Mouse (Mus musculus): ENCODE measurements around the gene Lgals12. TPM values are rescaled to one million over a fixed set of nuclear protein-coding genes. Genes with fewer than 3 reads are reported as not detected.

Lgals12 gene
- total RNA-seq (2012; rRNA removed): not detected in 2 replicates
- total RNA-seq (2014; rRNA removed): not detected in 2 replicates
- polyA plus RNA-seq (2012; ENCODE audit: insufficient read length, low read depth): not detected in 2 replicates

DNA sequence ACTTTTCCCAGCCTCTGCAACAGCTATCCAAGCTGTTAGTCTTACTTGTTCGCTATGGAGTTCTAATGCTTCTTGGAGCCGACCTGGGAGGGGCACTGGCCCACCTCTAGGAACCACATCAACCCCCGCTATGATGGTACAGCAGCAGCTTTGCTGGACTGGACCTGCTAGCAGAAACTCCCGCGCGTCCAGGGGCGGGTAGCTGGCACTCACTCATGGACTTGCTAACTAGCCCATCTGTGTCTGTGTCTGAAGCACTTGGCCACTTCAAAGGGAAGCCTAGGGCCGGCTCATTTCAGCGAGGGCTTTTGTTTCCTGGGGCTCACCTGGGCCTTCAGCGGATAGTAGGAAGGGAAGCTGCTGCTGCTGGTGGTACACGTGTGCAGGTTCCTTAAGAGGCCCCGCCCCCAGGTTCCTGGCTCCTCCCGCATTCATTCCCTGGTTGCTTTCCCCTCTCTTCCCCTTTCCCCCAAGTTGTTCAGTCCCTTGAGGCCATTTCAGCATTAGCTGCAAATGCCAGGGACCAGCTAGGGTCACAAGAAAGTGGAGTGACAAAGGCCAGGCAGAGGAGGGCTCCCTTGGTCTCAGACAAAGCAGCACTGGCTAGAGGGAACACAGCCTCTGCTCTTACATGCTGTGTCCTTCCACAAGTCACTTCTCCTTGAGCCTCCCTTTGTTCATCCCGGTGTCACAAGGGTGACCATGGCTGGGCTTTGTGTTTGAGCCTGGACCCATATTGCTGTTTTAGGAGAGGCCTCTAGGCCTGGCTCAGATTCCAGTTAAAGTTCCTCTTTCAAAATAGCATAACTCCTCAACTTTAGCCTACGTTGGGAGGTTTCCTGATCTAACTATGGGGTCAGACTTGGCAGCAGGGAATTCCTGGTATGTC lies at the start of gene Lgals12:
TSS of gene Lgals12 (minus strand) at position 393 of the 889 bp plus-strand sequence.
- dilution Hi-C loops (cut with MboI; ENCODE audit: extremely low pct_ligation_motif_present, extremely low pct_unique_long_range_greater_than_20kb, low sequenced_read_pairs): no loop called here
- H3K4me1 ChIP-seq (ENCODE audit: control insufficient read depth in 1 of 2, insufficient read depth in 2 of 2): no peaks in the 10 kb centered on the region
- H3K4me3 ChIP-seq (replicated peaks in 1 of 3; ENCODE audit: low read depth in 2 of 3, low read length in 2 of 3, poor library complexity in 1 of 3): no peak within 1 kb of the TSS
- in situ Hi-C loops (cut with MboI; ENCODE audit: low pct_ligation_motif_present, low pct_unique_long_range_greater_than_20kb, low sequenced_read_pairs): no loop called here
- TF ChIP-seq SMC3 (IDR thresholded peaks at IDR 0.05; ENCODE audit: low read depth, low read length) (no peak), USF1 (IDR thresholded peaks at IDR 0.05; ENCODE audit: low read depth, low read length) (no peak), BHLHE40 (IDR thresholded peaks at IDR 0.05; ENCODE audit: low read depth, low read length) (no peak), ELF1 (IDR thresholded peaks at IDR 0.05; ENCODE audit: low read depth, low read length) (no peak), CTCF (conservative IDR thresholded peaks at IDR 0.05 in 1 of 2, IDR thresholded peaks at IDR 0.05 in 1 of 2; ENCODE audit: low read depth in 2 of 2, low read length in 2 of 2) (no peak), RCOR1 (conservative IDR thresholded peaks at IDR 0.05; ENCODE audit: low read depth, low read length) (no peak), CHD1 (IDR thresholded peaks at IDR 0.05; ENCODE audit: low read depth, low read length) (no peak), ETS1 (conservative IDR thresholded peaks at IDR 0.05; ENCODE audit: low read depth, low read length) (no peak)
- H3K9ac ChIP-seq (ENCODE audit: insufficient read depth, low read depth): no peak within 1 kb of the TSS
- no peaks in the 10 kb centered on the region for H3K27me3 ChIP-seq (replicated peaks)
- H3K27ac ChIP-seq (ENCODE audit: insufficient read depth, low read depth): no peak within 1 kb of the TSS
- no peaks in the 10 kb centered on the region for H3K36me3 ChIP-seq (replicated peaks in 1 of 2; ENCODE audit: control insufficient read depth in 1 of 2, insufficient read depth in 1 of 2, low read length in 1 of 2)
- H3K9me3 ChIP-seq (replicated peaks; ENCODE audit: low read length): no peaks in the 10 kb centered on the region
- no peak within 1 kb of the TSS for H3K4me2 ChIP-seq (ENCODE audit: insufficient read depth, low read depth, poor library complexity, severe bottlenecking)
- DNase-seq (ENCODE audit: extremely low read depth): no peak
- no peaks in the 10 kb centered on the region for H3K79me2 ChIP-seq (replicated peaks; ENCODE audit: control insufficient read depth, extremely low read depth, insufficient read depth, poor library complexity, severe bottlenecking)

DNA sequence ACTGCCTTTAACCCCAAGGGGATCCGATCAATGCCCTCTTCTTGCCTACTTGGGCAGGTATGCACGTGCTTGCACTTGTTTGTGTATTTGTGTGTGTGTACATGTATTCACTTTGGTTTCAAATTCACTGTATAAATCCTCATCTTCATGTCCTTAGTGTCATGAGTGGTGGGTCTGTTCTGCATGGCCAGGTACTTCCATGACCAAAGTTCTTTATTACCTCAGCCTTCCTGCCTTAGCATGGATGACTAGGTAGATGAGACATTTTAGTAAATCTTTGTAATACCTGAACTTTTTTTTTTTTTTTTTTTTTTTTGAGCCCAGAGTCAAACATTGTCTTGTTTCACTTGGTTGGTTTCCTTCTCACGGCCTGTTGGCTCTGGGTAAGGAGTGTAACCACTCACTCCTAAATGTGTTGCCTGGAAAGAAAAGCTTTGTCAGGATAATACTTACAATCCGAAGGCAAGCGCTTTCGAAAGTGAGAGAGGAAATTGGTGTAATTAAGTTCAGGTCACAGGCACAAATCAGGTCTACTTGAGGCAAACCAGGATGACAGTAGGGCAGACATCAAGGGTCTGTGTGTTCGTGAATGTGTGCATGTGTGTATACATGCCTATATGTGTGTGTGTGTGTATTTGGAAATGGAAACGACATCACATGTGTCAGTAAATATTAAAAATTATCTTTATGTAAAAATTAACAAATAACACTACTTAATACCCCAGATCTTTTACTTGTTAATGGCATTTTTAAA lies 42.1 kb upstream of the Lgals12 start:
- no peak for DNase-seq (ENCODE audit: extremely low read depth)
- Histone ChIP-seq H3K79me2 (replicated peaks; ENCODE audit: control insufficient read depth, extremely low read depth, insufficient read depth, poor library complexity, severe bottlenecking) (no peaks in the 10 kb centered on the region), H3K4me3 (replicated peaks in 1 of 3; ENCODE audit: low read depth in 2 of 3, low read length in 2 of 3, poor library complexity in 1 of 3) (no peak overlapping the region), H3K9me3 (replicated peaks; ENCODE audit: low read length) (no peaks in the 10 kb centered on the region), H3K36me3 (replicated peaks in 1 of 2; ENCODE audit: control insufficient read depth in 1 of 2, insufficient read depth in 1 of 2, low read length in 1 of 2) (no peaks in the 10 kb centered on the region), H3K4me2 (ENCODE audit: insufficient read depth, low read depth, poor library complexity, severe bottlenecking) (no peak overlapping the region), H3K4me1 (ENCODE audit: control insufficient read depth in 1 of 2, insufficient read depth in 2 of 2) (no peaks in the 10 kb centered on the region), H3K27ac (ENCODE audit: insufficient read depth, low read depth) (no peak overlapping the region), H3K9ac (ENCODE audit: insufficient read depth, low read depth) (no peak overlapping the region), H3K27me3 (replicated peaks) (no peaks in the 10 kb centered on the region)
- in situ Hi-C loops (cut with MboI; ENCODE audit: low pct_ligation_motif_present, low pct_unique_long_range_greater_than_20kb, low sequenced_read_pairs) (no loop called here), dilution Hi-C loops (cut with MboI; ENCODE audit: extremely low pct_ligation_motif_present, extremely low pct_unique_long_range_greater_than_20kb, low sequenced_read_pairs) (no loop called here)
- TF ChIP-seq RAD21 (IDR thresholded peaks at IDR 0.05; ENCODE audit: low read depth, low read length) (no peak), ZNF384 (IDR thresholded peaks at IDR 0.05; ENCODE audit: low read depth, low read length) (peak; percentile 46), JUND (conservative IDR thresholded peaks at IDR 0.05; ENCODE audit: low read depth, low read length) (no peak), NELFE (IDR thresholded peaks at IDR 0.05; ENCODE audit: low read depth, low read length) (no peak), MAZ (IDR thresholded peaks at IDR 0.05; ENCODE audit: low read depth, low read length) (no peak)
